Mouse (Mus musculus) adrenal gland, adult 18-20 months (tissue): ENCODE measurements around the gene Mael. TPM values are rescaled to one million over a fixed set of nuclear protein-coding genes. Genes with fewer than 3 reads are reported as not detected.

Source experiments
- DNase-seq, 2 experiments: peaks; one replicate each; pipeline ENCODE4 v3.0.0; 2021 to 2022; ENCODE audit warnings: low spot score in 2 of 2
- total RNA-seq, 2 experiments: library from RNA; stranded (reverse); gene quantifications; 1 replicate in 1 of 2; 2 replicates in 1 of 2; pipeline ENCODE4 v1.2.3; 2021

Mael gene
- total RNA-seq, 2 experiments from 2014 or later = not detected

- DNase-seq = peak; percentile 73
Observed at GRCm38 (mm10) chr1:166154162-166155112, 84.1 kb downstream of the Mael start.

- DNase-seq = peak; percentile 89 to 92
Observed at GRCm38 (mm10) chr1:166153351-166154120, 85.0 kb downstream of the Mael start.

- no peak for DNase-seq
Observed at GRCm38 (mm10) chr1:166152034-166152433, 86.5 kb downstream of the Mael start.

GRCm38 (mm10) chr1:166151341-166151740 lies 87.2 kb downstream of the Mael start:
- DNase-seq = no peak

Other genes with a start within 250 kb of the Mael start
- gene Pou2f1, start 236.1 kb downstream of the Mael start, total RNA-seq = 1 to 10 TPM; 8.2 to 8.4 TPM
- not detected for gene Dusp27, start 110.8 kb downstream of the Mael start, total RNA-seq
- under 1 TPM in 1 of 2 experiments, not detected in 1; 0.17 TPM for gene Gpa33, start 108.5 kb downstream of the Mael start, total RNA-seq
- 1 to 10 TPM; 4.1 to 7.5 TPM for gene Ildr2, start 15.4 kb upstream of the Mael start, total RNA-seq
- 10 to 100 TPM; 18.1 to 19.6 TPM for gene Tada1, start 140.3 kb upstream of the Mael start, total RNA-seq
- 10 to 100 TPM; 40.7 to 40.9 TPM for gene Pogk, start 171.1 kb upstream of the Mael start, total RNA-seq